ENCODE assay signal across 29 mouse cellular contexts in the genomic region with DNA sequence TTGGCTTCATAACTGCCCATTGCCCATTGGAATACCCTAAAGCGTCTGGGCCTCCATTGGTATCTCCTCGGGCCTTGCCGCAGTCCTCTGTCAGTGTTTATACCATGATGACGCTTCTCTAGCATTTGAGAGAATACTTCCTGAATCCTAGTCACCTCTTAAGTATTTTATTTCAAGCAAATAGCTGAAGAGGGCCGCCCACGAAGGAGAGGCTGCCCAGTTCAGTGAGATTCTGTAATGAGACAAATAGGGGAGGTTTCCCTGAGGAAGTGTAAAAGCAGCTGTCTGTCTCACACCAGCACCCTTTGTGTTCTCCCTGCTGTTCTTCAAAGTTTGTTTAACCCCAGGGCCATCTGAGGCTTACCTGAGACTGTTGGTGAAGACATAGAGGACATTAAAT. TPM values are rescaled to one million over a fixed set of nuclear protein-coding genes. Genes with fewer than 3 reads are reported as not detected.
DNase-seq lines count a peak whose midpoint lies in the region; ATAC-seq and TF ChIP-seq lines count a peak whose summit lies in the region.
"Had no signal": no experiment of that assay in that cellular context is flagged by ENCODE, and none has a peak within 500 bp of the region (broad histone marks: within the 10 kb centered on the region; RNA-seq: fewer than 3 reads in every experiment).

No protein-coding gene starts in this region.

- peak; percentile 38 for DNase-seq in kidney, postnatal 0 days (ENCODE audit: low spot score)
- no peak for DNase-seq in kidney, postnatal 4 days
- DNase-seq in lung, postnatal 0 days (ENCODE audit: low spot score): peak; percentile 39
- no peak for DNase-seq in lung, postnatal 25 days (ENCODE audit: low spot score)
- peak; percentile 52 for DNase-seq in NIH3T3 (ENCODE audit: low read depth)
- no peak for DNase-seq in liver, postnatal 0 days
- DNase-seq in urinary bladder, postnatal 4 days (ENCODE audit: low spot score in 2 of 2): no peak
- DNase-seq in MN1 (ENCODE audit: low spot score): no peak
- DNase-seq: adrenal gland, adult 8-10 months; cerebellum, adult 2 months; cerebellum, postnatal 36 days; gastrocnemius, adult 2 months; gastrocnemius, postnatal 36 days; heart, adult 18-20 months; heart, postnatal 10 days; kidney, adult 11 months; lung, adult 2 months; lung, postnatal 14 days; right cerebral cortex, postnatal 4 days; thymus, adult 2 months; thymus, postnatal 36 days had no signal

- no peaks in the 10 kb centered on the region for H3K36me3 ChIP-seq in kidney, postnatal 0 days (ENCODE audit: insufficient read depth, low read length)
- H3K36me3 ChIP-seq in lung, postnatal 0 days (ENCODE audit: insufficient read depth, low read length): no peaks in the 10 kb centered on the region
- H3K36me3 ChIP-seq in liver, postnatal 0 days (replicated peaks; ENCODE audit: insufficient read depth, low read length): peaks cover 13% of the 10 kb centered on the region; the same call in 1 of the 2 replicates
- H3K36me3 ChIP-seq: heart, embryonic 13.5 days; hindbrain, embryonic 15.5 days had no signal

- no peak for ATAC-seq in kidney, postnatal 0 days (replicated peaks; ENCODE audit: low FRiP score, low read depth)
- ATAC-seq in lung, postnatal 0 days: no peak
- no peak for ATAC-seq in liver, postnatal 0 days
- ATAC-seq: CD4-positive, CD25-positive, alpha-beta regulatory T cell, adult 4 months; forebrain, embryonic 14.5 days; inflammation-experienced regulatory T-cells, adult 6 months; midbrain, embryonic 16.5 days had no signal

- no peaks in the 10 kb centered on the region for H3K9me3 ChIP-seq in kidney, postnatal 0 days (replicated peaks; ENCODE audit: low read length)
- no peaks in the 10 kb centered on the region for H3K9me3 ChIP-seq in lung, postnatal 0 days (ENCODE audit: low read length)
- H3K9me3 ChIP-seq in liver, postnatal 0 days (ENCODE audit: low read length): no peaks in the 10 kb centered on the region
- H3K9me3 ChIP-seq: heart, embryonic 13.5 days; hindbrain, embryonic 15.5 days; limb, embryonic 13.5 days had no signal

- TF ChIP-seq CTCF in kidney, postnatal 0 days (IDR thresholded peaks at IDR 0.05; ENCODE audit: low read depth): no peak
- no peak for TF ChIP-seq CTCF in lung, postnatal 0 days (IDR thresholded peaks at IDR 0.05)
- TF ChIP-seq CTCF in liver, postnatal 0 days (IDR thresholded peaks at IDR 0.05; ENCODE audit: low read depth): no peak

- no peaks in the 10 kb centered on the region for H3K27me3 ChIP-seq in kidney, postnatal 0 days (ENCODE audit: insufficient read depth, low read length)
- H3K27me3 ChIP-seq in lung, postnatal 0 days (replicated peaks; ENCODE audit: insufficient read depth, low read length): no peaks in the 10 kb centered on the region
- no peaks in the 10 kb centered on the region for H3K27me3 ChIP-seq in liver, postnatal 0 days (ENCODE audit: insufficient read depth, low read length)
- H3K27me3 ChIP-seq: heart, embryonic 13.5 days; hindbrain, embryonic 15.5 days; limb, embryonic 13.5 days had no signal

- no peak overlapping the region for H3K9ac ChIP-seq in kidney, postnatal 0 days (ENCODE audit: low read depth, low read length)
- no peak overlapping the region for H3K9ac ChIP-seq in lung, postnatal 0 days (replicated peaks; ENCODE audit: low read depth)
- no peak overlapping the region for H3K9ac ChIP-seq in liver, postnatal 0 days (replicated peaks)
- H3K9ac ChIP-seq: heart, embryonic 13.5 days; hindbrain, embryonic 15.5 days; limb, embryonic 13.5 days had no signal

- no peak for TF ChIP-seq EP300 in lung, postnatal 0 days (IDR thresholded peaks at IDR 0.05)
- TF ChIP-seq EP300 in liver, postnatal 0 days (IDR thresholded peaks at IDR 0.05; ENCODE audit: low read depth): no peak

- H3K4me3 ChIP-seq in kidney, postnatal 0 days (replicated peaks; ENCODE audit: low read depth, low read length): no peak overlapping the region
- H3K4me3 ChIP-seq in lung, postnatal 0 days (ENCODE audit: low read depth, low read length): no peak overlapping the region
- H3K4me3 ChIP-seq in liver, postnatal 0 days (ENCODE audit: low read depth, low read length): no peak overlapping the region
- H3K4me3 ChIP-seq: gastrocnemius, adult 2 months; heart, embryonic 13.5 days; hindbrain, embryonic 15.5 days; limb, embryonic 13.5 days had no signal

- no peak overlapping the region for H3K27ac ChIP-seq in kidney, postnatal 0 days
- peak overlapping the region; percentile 21; the same call in 1 of the 2 replicates for H3K27ac ChIP-seq in lung, postnatal 0 days (ENCODE audit: low read length)
- peak overlapping the region; percentile 88; the same call in 1 of the 2 replicates for H3K27ac ChIP-seq in liver, postnatal 0 days (ENCODE audit: low read depth)
- H3K27ac ChIP-seq: gastrocnemius, adult 2 months; heart, embryonic 13.5 days; hindbrain, embryonic 15.5 days; limb, embryonic 13.5 days had no signal

- H3K4me1 ChIP-seq in kidney, postnatal 0 days (replicated peaks; ENCODE audit: insufficient read depth, low read length): 0 out of 2 replicates have a peak, but pooled peaks cover 4% of the 10 kb centered on the region
- H3K4me1 ChIP-seq in lung, postnatal 0 days (ENCODE audit: insufficient read depth, low read depth, low read length): peaks cover 5% of the 10 kb centered on the region; the same call in 1 of the 2 replicates
- peaks cover 52% of the 10 kb centered on the region for H3K4me1 ChIP-seq in liver, postnatal 0 days (ENCODE audit: insufficient read depth)
- H3K4me1 ChIP-seq: hindbrain, embryonic 15.5 days had no signal

- 53% methylated on average over 6 of the region's 6 CpGs for WGBS in kidney, postnatal 0 days
- WGBS in lung, postnatal 0 days: 52% methylated on average over 6 of the region's 6 CpGs
- 86% methylated on average over 6 of the region's 6 CpGs for WGBS in liver, postnatal 0 days (ENCODE audit: insufficient replicate concordance)

- no peak overlapping the region for H3K4me2 ChIP-seq in kidney, postnatal 0 days (ENCODE audit: low read length)
- H3K4me2 ChIP-seq in lung, postnatal 0 days (replicated peaks; ENCODE audit: low read depth, low read length): no peak overlapping the region
- no peak overlapping the region for H3K4me2 ChIP-seq in liver, postnatal 0 days (ENCODE audit: low read depth, low read length)
- H3K4me2 ChIP-seq: heart, embryonic 13.5 days; hindbrain, embryonic 15.5 days; limb, embryonic 13.5 days; midbrain, embryonic 11.5 days had no signal

RNA-seq across cellular contexts. Expression of gene Atg14, which starts 53.7 kb away (rescaled TPM):
- 13.8 and 13.9 TPM in 2 replicates for polyA plus RNA-seq in kidney, postnatal 0 days (2015; fragmentation: Nextera tagmentation; extraction: Ambion mirVana)
- polyA plus RNA-seq in lung, postnatal 0 days (2015; fragmentation: Nextera tagmentation; extraction: Ambion mirVana): 11.3 and 11.5 TPM in 2 replicates
- 5.6 and 6.3 TPM in 2 replicates for polyA plus RNA-seq in liver, postnatal 0 days (2015; fragmentation: Nextera tagmentation; extraction: Ambion mirVana)

Comparison
In these comparisons a context has a peak if more than half of its experiments do, and no peak if none do; other contexts are left out.
1. DNase-seq: peak in kidney, postnatal 0 days (single experiment), lung, postnatal 0 days (single experiment) and NIH3T3 (single experiment); none in kidney, postnatal 4 days (0 of 2), lung, postnatal 25 days (single experiment), liver, postnatal 0 days (single experiment), urinary bladder, postnatal 4 days (0 of 2) and MN1 (single experiment).